Mouse (Mus musculus) pancreas, adult 10 weeks (tissue): ENCODE results near the gene Maml3. TPM values are rescaled to one million over a fixed set of nuclear protein-coding genes. Genes with fewer than 3 reads are reported as not detected.

Source experiments
- polyA plus RNA-seq: library from polyadenylated mRNA; stranded (reverse); fragments of 350-450 nt; fragmentation: Illumina TruSeq; extraction: RNeasy Lipid Tissue Mini Kit (QIAGEN cat#74804); gene quantifications from one replicate; pipeline ENCODE4 v1.2.3, GENCODE M21; 2015; ENCODE audit warnings: low read depth, low replicate concordance; ENCODE audit not compliant: insufficient read depth

The Maml3 gene
- 2.3 TPM for polyA plus RNA-seq

DNA sequence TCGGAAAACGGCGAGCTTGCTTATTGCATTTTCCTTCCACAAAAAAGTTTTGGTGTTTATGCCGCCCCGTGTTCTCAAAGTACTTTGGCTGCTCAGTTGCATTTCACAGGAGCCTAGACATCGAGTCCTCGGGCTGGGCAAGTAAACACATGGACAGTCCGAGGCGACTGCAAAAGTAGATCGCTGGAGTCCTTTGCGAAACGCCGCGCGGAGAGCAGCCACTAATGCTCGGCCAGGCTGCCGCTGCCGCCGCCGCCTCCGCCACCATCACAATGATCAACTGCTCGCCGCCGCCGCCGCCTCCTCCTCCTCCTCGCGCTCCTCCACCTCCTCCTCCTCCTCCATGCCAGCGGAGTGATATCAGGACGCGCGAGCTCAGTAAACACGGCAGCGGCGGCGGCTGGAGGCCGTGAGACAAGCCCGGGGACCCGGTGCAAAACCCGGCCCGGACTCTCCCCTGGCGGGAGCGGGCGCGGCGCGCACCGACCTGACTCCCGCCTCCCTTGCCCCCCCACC lies at the start of gene Maml3:
Gene Maml3 (minus strand): TSS at position 441 of the 516 bp plus-strand sequence.

DNA sequence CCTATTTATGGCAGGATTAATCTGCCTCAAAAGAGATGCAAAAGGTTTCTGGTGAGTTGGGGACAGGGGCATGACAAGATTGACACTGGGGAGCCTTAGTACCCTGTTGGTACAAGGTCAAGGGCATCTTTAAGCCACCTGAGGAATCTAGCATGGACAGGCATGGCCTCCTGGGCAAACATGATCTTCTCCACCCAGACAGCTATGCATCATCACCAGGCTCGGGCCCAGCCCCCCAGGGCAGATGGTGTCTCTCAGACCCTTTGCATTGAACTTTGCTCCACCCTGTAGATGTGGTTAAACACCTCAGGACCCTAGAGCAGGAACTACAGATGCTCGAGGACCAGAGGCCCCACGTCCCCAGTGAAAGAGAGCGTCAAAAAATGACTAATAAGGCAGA lies 444.8 kb downstream of the Maml3 start, which contains the start of gene Mgst2:
Gene Mgst2 (plus strand): TSS at position 301 of the 400 bp plus-strand sequence.

Other genes starting within 250 kb of the Maml3 start
- 3.9 TPM for gene Foxo1, start 163.3 kb upstream of the Maml3 start, polyA plus RNA-seq